Mouse (Mus musculus): Measurements from ENCODE around the gene Swap70. TPM values are rescaled to one million over a fixed set of nuclear protein-coding genes. Genes with fewer than 3 reads are reported as not detected.

Gene Swap70
- total and polyA plus RNA-seq, 2 experiments, result 2.8 to 9.7 TPM

DNA sequence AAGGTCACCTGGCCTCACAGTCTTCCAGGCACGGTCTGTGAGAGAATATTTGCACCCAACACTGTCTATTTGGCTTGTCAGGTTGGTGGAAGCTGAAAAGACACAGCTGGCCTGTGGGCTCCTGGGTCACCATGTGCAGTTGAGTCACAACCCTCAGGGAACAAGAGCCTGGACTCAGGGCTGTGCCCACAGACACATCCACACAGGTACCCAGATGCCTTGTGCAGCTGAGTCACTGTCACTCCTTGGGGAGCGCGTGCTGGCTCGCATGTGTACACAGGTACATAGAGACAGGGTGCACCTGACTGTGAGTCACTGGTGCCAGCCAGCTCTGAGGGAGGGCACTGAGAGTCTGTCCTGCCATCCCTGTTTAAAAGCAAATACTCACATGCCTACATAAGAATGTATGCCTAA lies 66.7 kb downstream of the Swap70 start:
- 75% methylated on average over 4 of the region's 4 CpGs for WGBS
- no peak overlapping the region for H3K9ac ChIP-seq (ENCODE audit: low read depth, low read length)
- peak overlapping the region; percentile 7 for H3K27ac ChIP-seq (replicated peaks; ENCODE audit: insufficient read depth, low read depth, low read length)
- no peaks in the 10 kb centered on the region for H3K27me3 ChIP-seq (ENCODE audit: control insufficient read depth, insufficient read depth, low read length)
- no peaks in the 10 kb centered on the region for H3K79me2 ChIP-seq (ENCODE audit: control insufficient read depth, insufficient read depth, low read length)
- TF ChIP-seq POLR2A (IDR thresholded peaks at IDR 0.05; ENCODE audit: extremely low read depth, insufficient read depth, low read length), result no peak
- no peak overlapping the region for H3K4me3 ChIP-seq (ENCODE audit: insufficient read depth, low read depth, low read length)
- no peaks in the 10 kb centered on the region for H3K36me3 ChIP-seq (ENCODE audit: control insufficient read depth, insufficient read depth, low read length)
- DNase-seq (ENCODE audit: extremely low read depth, low read depth, low spot score), result no peak
- peaks cover 2% of the 10 kb centered on the region; the same call in 1 of the 2 replicates for H3K4me1 ChIP-seq (ENCODE audit: control insufficient read depth, insufficient read depth, low read length)

DNA sequence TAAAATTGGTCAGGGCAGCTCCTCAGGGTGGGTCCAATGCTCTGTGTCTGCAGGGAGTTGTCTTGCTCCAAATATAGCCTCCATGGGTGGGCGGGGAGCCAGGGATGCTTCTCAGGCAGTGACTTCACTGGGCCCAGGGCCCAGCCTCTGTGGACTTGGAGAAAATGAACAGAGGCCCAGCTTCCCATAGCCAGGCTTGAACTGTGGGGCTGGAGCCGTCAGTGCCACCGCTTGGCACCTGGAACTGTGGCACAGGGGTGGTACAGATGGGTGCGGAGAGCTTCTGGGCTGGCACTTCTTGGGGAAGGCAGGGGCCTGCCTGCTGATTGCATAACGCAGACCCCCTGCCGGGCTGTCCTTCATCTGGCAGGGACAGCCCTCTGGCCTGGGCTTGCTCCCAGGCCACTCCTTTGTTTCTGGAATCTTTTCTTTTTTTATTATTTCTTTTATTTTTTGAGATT lies 67.2 kb downstream of the Swap70 start:
- H3K27me3 ChIP-seq (ENCODE audit: control insufficient read depth, insufficient read depth, low read length), result no peaks in the 10 kb centered on the region
- 79% methylated on average over 6 of the region's 6 CpGs for WGBS
- H3K79me2 ChIP-seq (ENCODE audit: control insufficient read depth, insufficient read depth, low read length), result no peaks in the 10 kb centered on the region
- 0 out of 2 replicates have a peak overlapping the region, but pooled peaks have one; percentile 31 for H3K27ac ChIP-seq (replicated peaks; ENCODE audit: insufficient read depth, low read depth, low read length)
- peak; percentile 17 for DNase-seq (ENCODE audit: extremely low read depth, low read depth, low spot score)
- peaks cover 2% of the 10 kb centered on the region; the same call in 1 of the 2 replicates for H3K4me1 ChIP-seq (ENCODE audit: control insufficient read depth, insufficient read depth, low read length)
- H3K4me3 ChIP-seq (ENCODE audit: insufficient read depth, low read depth, low read length), result no peak overlapping the region
- H3K9ac ChIP-seq (ENCODE audit: low read depth, low read length), result no peak overlapping the region
- TF ChIP-seq POLR2A (IDR thresholded peaks at IDR 0.05; ENCODE audit: extremely low read depth, insufficient read depth, low read length), result no peak
- no peak for TF ChIP-seq CTCF (IDR thresholded peaks at IDR 0.05; ENCODE audit: low read depth, low read length)
- no peaks in the 10 kb centered on the region for H3K36me3 ChIP-seq (ENCODE audit: control insufficient read depth, insufficient read depth, low read length)

DNA sequence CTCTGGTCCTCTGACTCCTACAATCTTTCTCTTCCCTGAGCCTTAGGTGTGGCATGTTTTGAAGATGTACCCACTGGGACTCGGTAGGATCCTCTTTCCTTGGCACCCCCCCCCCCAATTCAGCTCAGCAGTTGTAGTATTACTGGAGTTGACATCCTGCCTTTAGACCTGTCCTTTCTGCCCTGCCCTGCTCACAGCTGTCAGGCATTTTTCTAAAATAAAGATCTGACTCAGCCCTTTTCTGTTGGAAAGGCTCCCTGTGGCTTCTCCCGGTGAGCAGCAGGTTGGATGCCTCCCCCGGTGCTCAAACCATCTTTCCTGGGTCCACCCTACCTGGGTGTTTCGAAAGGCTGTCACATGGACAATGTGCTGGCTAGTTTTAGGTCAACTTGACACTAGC lies 68.1 kb downstream of the Swap70 start:
- no peak for DNase-seq (ENCODE audit: extremely low read depth, low read depth, low spot score)
- Histone ChIP-seq H3K4me3 (ENCODE audit: insufficient read depth, low read depth, low read length) (no peak overlapping the region), H3K27me3 (ENCODE audit: control insufficient read depth, insufficient read depth, low read length) (no peaks in the 10 kb centered on the region), H3K9ac (ENCODE audit: low read depth, low read length) (no peak overlapping the region), H3K27ac (replicated peaks; ENCODE audit: insufficient read depth, low read depth, low read length) (no peak overlapping the region), H3K4me1 (ENCODE audit: control insufficient read depth, insufficient read depth, low read length) (peaks cover 2% of the 10 kb centered on the region; the same call in 1 of the 2 replicates), H3K79me2 (ENCODE audit: control insufficient read depth, insufficient read depth, low read length) (no peaks in the 10 kb centered on the region), H3K36me3 (ENCODE audit: control insufficient read depth, insufficient read depth, low read length) (no peaks in the 10 kb centered on the region)
- 77% methylated on average over 4 of the region's 4 CpGs for WGBS
- TF ChIP-seq POLR2A (IDR thresholded peaks at IDR 0.05; ENCODE audit: extremely low read depth, insufficient read depth, low read length), result no peak

DNA sequence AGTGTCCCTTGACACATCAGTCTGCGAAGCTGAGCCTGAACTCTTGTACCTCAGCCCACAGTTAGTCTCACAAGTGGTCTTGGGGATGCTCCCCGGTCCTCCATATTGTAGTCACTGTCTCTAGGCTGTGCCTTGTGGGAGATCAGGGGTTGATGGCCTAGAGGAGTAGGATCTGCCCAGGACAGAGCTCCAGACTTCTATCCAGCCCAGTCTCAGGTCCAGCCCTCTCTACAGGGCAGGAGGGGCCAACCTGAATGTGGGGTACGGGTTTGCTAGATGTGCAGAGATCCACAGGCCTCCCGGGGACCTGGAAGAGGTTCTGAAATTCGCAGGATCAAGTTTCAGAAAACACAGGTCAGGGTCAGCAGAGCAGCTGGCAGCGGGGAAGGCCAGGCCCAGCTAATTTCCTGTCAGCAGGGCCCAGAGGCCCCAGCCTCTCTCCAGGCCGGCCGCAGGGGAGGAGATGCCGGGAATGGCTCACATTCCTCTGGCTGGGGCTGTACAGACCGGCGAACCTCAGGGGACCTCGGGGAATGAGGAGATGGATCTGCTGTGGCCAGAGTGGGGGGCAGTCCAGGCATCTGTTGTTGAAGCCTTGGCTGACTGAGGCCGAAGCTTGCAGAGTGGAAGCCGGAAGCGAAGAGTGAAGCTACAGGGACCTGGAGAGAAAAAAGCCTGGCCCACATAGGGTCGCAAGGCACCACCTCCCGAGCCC lies 75.5 kb downstream of the Swap70 start:
- WGBS, result 62% methylated on average over 17 of the region's 17 CpGs
- Histone ChIP-seq H3K9ac (ENCODE audit: low read depth, low read length) (no peak overlapping the region), H3K27me3 (ENCODE audit: control insufficient read depth, insufficient read depth, low read length) (no peaks in the 10 kb centered on the region), H3K4me1 (ENCODE audit: control insufficient read depth, insufficient read depth, low read length) (no peaks in the 10 kb centered on the region), H3K36me3 (ENCODE audit: control insufficient read depth, insufficient read depth, low read length) (no peaks in the 10 kb centered on the region), H3K79me2 (ENCODE audit: control insufficient read depth, insufficient read depth, low read length) (no peaks in the 10 kb centered on the region), H3K27ac (replicated peaks; ENCODE audit: insufficient read depth, low read depth, low read length) (peak overlapping the region; percentile 54), H3K4me3 (ENCODE audit: insufficient read depth, low read depth, low read length) (no peak overlapping the region)
- peak; percentile 38 for DNase-seq (ENCODE audit: extremely low read depth, low read depth, low spot score)
- TF ChIP-seq POLR2A (IDR thresholded peaks at IDR 0.05; ENCODE audit: extremely low read depth, insufficient read depth, low read length) (no peak), CTCF (IDR thresholded peaks at IDR 0.05; ENCODE audit: low read depth, low read length) (no peak)

DNA sequence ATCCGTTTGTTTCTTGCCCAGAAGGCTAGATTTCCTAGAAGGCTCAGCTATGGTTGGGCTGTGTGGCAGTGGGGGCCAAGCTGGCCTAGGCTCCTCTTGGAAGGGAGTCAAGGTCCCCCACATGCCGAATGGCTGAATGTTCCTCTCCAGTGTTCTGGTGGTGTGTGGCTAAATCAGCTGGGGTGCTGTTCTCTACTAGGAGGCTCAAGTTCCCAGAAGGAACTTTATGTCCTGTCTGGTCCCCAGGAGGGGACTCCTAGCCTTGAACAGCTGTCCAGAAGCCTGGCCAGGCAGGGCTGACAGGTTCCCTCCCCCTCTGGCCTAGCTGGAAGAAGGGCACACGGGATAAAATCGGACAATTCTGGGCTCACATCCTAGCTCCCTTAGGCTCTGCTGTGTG lies 76.1 kb downstream of the Swap70 start:
- Histone ChIP-seq H3K79me2 (ENCODE audit: control insufficient read depth, insufficient read depth, low read length) (no peaks in the 10 kb centered on the region), H3K36me3 (ENCODE audit: control insufficient read depth, insufficient read depth, low read length) (no peaks in the 10 kb centered on the region), H3K4me1 (ENCODE audit: control insufficient read depth, insufficient read depth, low read length) (no peaks in the 10 kb centered on the region), H3K27ac (replicated peaks; ENCODE audit: insufficient read depth, low read depth, low read length) (peak overlapping the region; percentile 27), H3K27me3 (ENCODE audit: control insufficient read depth, insufficient read depth, low read length) (no peaks in the 10 kb centered on the region), H3K4me3 (ENCODE audit: insufficient read depth, low read depth, low read length) (no peak overlapping the region), H3K9ac (ENCODE audit: low read depth, low read length) (no peak overlapping the region)
- TF ChIP-seq POLR2A (IDR thresholded peaks at IDR 0.05; ENCODE audit: extremely low read depth, insufficient read depth, low read length) (no peak), CTCF (IDR thresholded peaks at IDR 0.05; ENCODE audit: low read depth, low read length) (no peak)
- WGBS, result 87% methylated on average over 4 of the region's 4 CpGs
- no peak for DNase-seq (ENCODE audit: extremely low read depth, low read depth, low spot score)

DNA sequence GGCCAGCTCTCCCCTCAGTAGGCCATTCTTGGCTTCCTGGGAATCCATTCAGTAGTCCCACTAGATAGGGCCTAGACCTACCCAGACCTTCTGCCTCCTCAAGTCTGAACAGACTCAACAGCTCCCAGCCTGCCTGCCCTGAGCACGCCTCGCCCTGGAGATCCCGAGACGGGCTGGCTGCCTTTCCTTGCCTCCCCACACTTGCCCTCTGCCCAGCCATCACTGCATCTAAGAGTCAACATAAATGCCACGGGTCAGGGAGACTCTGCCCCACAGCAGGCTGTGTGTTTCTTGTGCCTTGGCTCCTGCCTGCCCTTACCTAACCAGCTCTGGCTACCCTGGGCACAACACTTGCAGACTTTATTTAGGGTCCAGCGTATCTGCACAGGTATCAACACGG lies 76.6 kb downstream of the Swap70 start:
- Histone ChIP-seq H3K27ac (replicated peaks; ENCODE audit: insufficient read depth, low read depth, low read length) (peak overlapping the region; percentile 27; the same call in 1 of the 2 replicates), H3K9ac (ENCODE audit: low read depth, low read length) (no peak overlapping the region), H3K79me2 (ENCODE audit: control insufficient read depth, insufficient read depth, low read length) (no peaks in the 10 kb centered on the region), H3K4me3 (ENCODE audit: insufficient read depth, low read depth, low read length) (no peak overlapping the region), H3K4me1 (ENCODE audit: control insufficient read depth, insufficient read depth, low read length) (no peaks in the 10 kb centered on the region), H3K36me3 (ENCODE audit: control insufficient read depth, insufficient read depth, low read length) (no peaks in the 10 kb centered on the region), H3K27me3 (ENCODE audit: control insufficient read depth, insufficient read depth, low read length) (no peaks in the 10 kb centered on the region)
- no peak for TF ChIP-seq CTCF (IDR thresholded peaks at IDR 0.05; ENCODE audit: low read depth, low read length)
- TF ChIP-seq POLR2A (IDR thresholded peaks at IDR 0.05; ENCODE audit: extremely low read depth, insufficient read depth, low read length), result no peak
- DNase-seq (ENCODE audit: extremely low read depth, low read depth, low spot score), result no peak
- WGBS, result 92% methylated on average over 7 of the region's 7 CpGs

All from liver, adult 2 months (tissue).